Mouse (Mus musculus) forebrain, embryonic 12.5 days (tissue): ENCODE data around the gene Ptpre. TPM values are rescaled to one million over a fixed set of nuclear protein-coding genes. Genes with fewer than 3 reads are reported as not detected.

Experiments used
- microRNA counts: library from miRNA; unstranded; fragments of <30 nt; microRNA quantifications from one replicate; lab custom pipeline; 2017
- microRNA-seq: library from miRNA; unstranded; fragments of <30 nt; microRNA quantifications from one replicate; pipeline ENCODE4, GENCODE M21; 2017
- polyA plus RNA-seq: library from polyadenylated mRNA; unstranded; fragments of >200 nt; fragmentation: Nextera tagmentation; extraction: Ambion mirVana; gene quantifications from 2 replicates; pipeline ENCODE4 v1.2.1, GENCODE M21; 2016

The Ptpre gene
- polyA plus RNA-seq, 1 experiment from 2014 or later: 1.3 TPM

MicroRNAs encoded within 50 kb of the gene (microRNA counts, 519-probe panel; counts per million panel counts)
- microRNA mmu-miR-1962 (lab: Ali Mortazavi, UCI): not detected

Small RNAs within 50 kb of the gene (microRNA-seq; reads per million reads assigned to microRNA genes)
- not detected for gene Mir1962

Other genes with a start within 250 kb of the Ptpre start
- 0.14 TPM in 1 of 2 replicates, not detected in the other for gene Foxi2, start 127.2 kb upstream of the Ptpre start, polyA plus RNA-seq
- not detected in 2 replicates for gene Clrn3, start 8.8 kb upstream of the Ptpre start, polyA plus RNA-seq
- 63.2 and 67.6 TPM in 2 replicates for gene Mki67, start 178.9 kb downstream of the Ptpre start, polyA plus RNA-seq